In the genomic region with DNA sequence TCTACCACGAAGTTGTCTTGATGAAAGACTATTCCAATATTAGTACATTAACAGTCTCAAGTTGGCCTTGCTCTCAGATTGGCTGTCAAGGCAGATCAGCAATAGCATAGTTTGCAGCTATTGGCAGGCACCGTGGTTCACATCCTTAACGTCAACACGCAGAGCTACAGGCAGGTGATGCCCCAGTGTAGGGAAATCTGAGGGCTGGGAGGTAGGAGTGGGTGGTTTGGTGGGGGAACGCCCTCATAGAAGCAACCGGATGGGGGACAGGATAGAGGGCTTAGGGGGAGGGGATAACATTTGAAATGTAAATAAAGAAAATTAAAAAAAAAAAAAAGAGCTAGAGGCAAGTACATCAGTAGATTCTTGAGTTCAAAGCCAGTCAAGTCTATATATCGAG, we compare ENCODE assay signal across 29 mouse cellular contexts. TPM values are rescaled to one million over a fixed set of nuclear protein-coding genes. Genes with fewer than 3 reads are reported as not detected.
DNase-seq lines count a peak whose midpoint lies in the region; ATAC-seq and TF ChIP-seq lines count a peak whose summit lies in the region.
"Had no signal": no experiment of that assay in that cellular context is flagged by ENCODE, and none has a peak within 500 bp of the region (broad histone marks: within the 10 kb centered on the region; RNA-seq: fewer than 3 reads in every experiment).

No protein-coding gene starts in this region.

- no peak overlapping the region for H3K4me2 ChIP-seq in hindbrain, embryonic 16.5 days (ENCODE audit: low read length)
- H3K4me2 ChIP-seq: embryonic facial prominence, embryonic 13.5 days; forebrain, embryonic 12.5 days; forebrain, embryonic 15.5 days; heart, embryonic 12.5 days; heart, embryonic 15.5 days; hindbrain, embryonic 13.5 days; intestine, embryonic 15.5 days had no signal

- peak; percentile 70 for ATAC-seq in activated CD4-positive, CD25-positive, alpha-beta regulatory T cell, adult 4 months
- ATAC-seq in hindbrain, embryonic 16.5 days, result no peak
- ATAC-seq: forebrain, embryonic 15.5 days; hindbrain, postnatal 0 days; intestine, embryonic 15.5 days; Patski had no signal

- peaks cover 7% of the 10 kb centered on the region for H3K36me3 ChIP-seq in ES-E14 (ENCODE audit: control insufficient read depth, insufficient read depth, low read length, poor library complexity, severe bottlenecking)
- peaks cover 33% of the 10 kb centered on the region for H3K36me3 ChIP-seq in hindbrain, embryonic 16.5 days (ENCODE audit: control insufficient read depth, insufficient read depth, low read length)

- H3K27me3 ChIP-seq in hindbrain, embryonic 16.5 days (replicated peaks; ENCODE audit: control insufficient read depth, insufficient read depth, low read length), result no peaks in the 10 kb centered on the region
- H3K27me3 ChIP-seq: embryonic facial prominence, embryonic 13.5 days; forebrain, embryonic 12.5 days; forebrain, embryonic 15.5 days; heart, embryonic 12.5 days; heart, embryonic 15.5 days; hindbrain, embryonic 13.5 days; intestine, embryonic 15.5 days; Patski had no signal

- no peaks in the 10 kb centered on the region for H3K4me1 ChIP-seq in ES-E14 (ENCODE audit: control insufficient read depth in 2 of 2, insufficient read depth in 2 of 2, low read length in 2 of 2, poor library complexity in 1 of 2)
- no peaks in the 10 kb centered on the region for H3K4me1 ChIP-seq in hindbrain, embryonic 16.5 days (ENCODE audit: control insufficient read depth, insufficient read depth, low read depth, low read length)
- H3K4me1 ChIP-seq: embryonic facial prominence, embryonic 10.5 days; embryonic facial prominence, embryonic 13.5 days; forebrain, embryonic 12.5 days; forebrain, embryonic 15.5 days; heart, embryonic 12.5 days; heart, embryonic 15.5 days; hindbrain, embryonic 10.5 days; hindbrain, embryonic 13.5 days; intestine, embryonic 15.5 days had no signal

- no peak overlapping the region for H3K27ac ChIP-seq in ES-E14 (ENCODE audit: insufficient read depth, low read depth, low read length, poor library complexity, severe bottlenecking)
- no peak overlapping the region for H3K27ac ChIP-seq in hindbrain, embryonic 16.5 days (ENCODE audit: low read depth, low read length)
- H3K27ac ChIP-seq: embryonic facial prominence, embryonic 10.5 days; embryonic facial prominence, embryonic 13.5 days; forebrain, embryonic 12.5 days; forebrain, embryonic 15.5 days; heart, embryonic 15.5 days; hindbrain, embryonic 10.5 days; hindbrain, embryonic 13.5 days; hindbrain, postnatal 0 days; intestine, embryonic 15.5 days had no signal

- no peak overlapping the region for H3K4me3 ChIP-seq in ES-E14 (ENCODE audit: insufficient read depth in 1 of 2, low read depth in 1 of 2, low read length in 2 of 2, poor library complexity in 1 of 2, severe bottlenecking in 1 of 2)
- no peak overlapping the region for H3K4me3 ChIP-seq in hindbrain, embryonic 16.5 days (ENCODE audit: low read length)
- H3K4me3 ChIP-seq: embryonic facial prominence, embryonic 10.5 days; embryonic facial prominence, embryonic 13.5 days; erythroblast, embryonic 14.5 days; forebrain, embryonic 12.5 days; forebrain, embryonic 15.5 days; heart, embryonic 12.5 days; heart, embryonic 15.5 days; hindbrain, embryonic 10.5 days; hindbrain, embryonic 13.5 days; intestine, embryonic 15.5 days had no signal

- no peak overlapping the region for H3K9ac ChIP-seq in ES-E14 (ENCODE audit: insufficient read depth, low read depth, low read length, poor library complexity, severe bottlenecking)
- no peak overlapping the region for H3K9ac ChIP-seq in hindbrain, embryonic 16.5 days (ENCODE audit: low read depth, low read length)
- H3K9ac ChIP-seq: embryonic facial prominence, embryonic 13.5 days; forebrain, embryonic 12.5 days; forebrain, embryonic 15.5 days; heart, embryonic 12.5 days; heart, embryonic 15.5 days; hindbrain, embryonic 13.5 days; intestine, embryonic 15.5 days had no signal

- 92% methylated on average over 7 of the region's 7 CpGs for WGBS in hindbrain, embryonic 16.5 days

- H3K9me3 ChIP-seq in ES-E14 (ENCODE audit: control insufficient read depth, insufficient read depth, low read depth, low read length), result no peaks in the 10 kb centered on the region
- no peaks in the 10 kb centered on the region for H3K9me3 ChIP-seq in hindbrain, embryonic 16.5 days (ENCODE audit: control insufficient read depth, low read length)
- H3K9me3 ChIP-seq: embryonic facial prominence, embryonic 10.5 days; embryonic facial prominence, embryonic 13.5 days; forebrain, embryonic 12.5 days; forebrain, embryonic 15.5 days; G1E; heart, embryonic 12.5 days; heart, embryonic 15.5 days; hindbrain, embryonic 10.5 days; hindbrain, embryonic 13.5 days; intestine, embryonic 15.5 days had no signal

- in situ Hi-C loops in ES-E14 (cut with MboI; ENCODE audit: low sequenced_read_pairs in 2 of 2, unreplicated experiment in 2 of 2), result no loop called here

- peak; percentile 30 for DNase-seq in CD4-positive, CD25-positive, alpha-beta regulatory T cell, adult 2 months (ENCODE audit: low read depth, low spot score)
- no peak for DNase-seq in ES-E14 (ENCODE audit: low read depth, low spot score)
- no peak for DNase-seq in thymus, adult 18-20 months
- no peak for DNase-seq in retina, postnatal 1 day
- DNase-seq: adrenal gland, postnatal 10 days; adrenal gland, postnatal 36 days; cerebellum, adult 18-20 months; cerebellum, adult 9-10 months; cerebellum, postnatal 14 days; gastrocnemius, postnatal 25 days; heart, adult 18-20 months; heart, postnatal 10 days; heart, postnatal 36 days; kidney, adult 18-20 months had no signal

TF ChIP-seq in ES-E14, 5 proteins besides CTCF, POLR2A, EP300 and RAD21:
- TF ChIP-seq HCFC1 (IDR thresholded peaks at IDR 0.05; ENCODE audit: borderline replicate concordance, insufficient read depth, low read length) (no peak), ZNF384 (IDR thresholded peaks at IDR 0.05; ENCODE audit: low read depth, low read length) (0 out of 2 replicates have a peak, but pooled peaks have one; percentile 21), CHD2 (IDR thresholded peaks at IDR 0.05; ENCODE audit: low read depth, low read length) (no peak)
TF ChIP-seq in ES-E14: peak in this region for 1.

RNA-seq across cellular contexts. Expression of a gene that starts 20.5 kb away (rescaled TPM):
- total RNA-seq in ES-E14 (2012; rRNA removed), result 44.0 and 59.1 TPM in 2 replicates
- 100 to 1,000 TPM; 114 to 121 TPM for polyA plus RNA-seq in activated CD4-positive, CD25-positive, alpha-beta regulatory T cell, adult 4 months (2017; shearing (Covaris generic))
- 86.6 and 92.8 TPM in 2 replicates for polyA plus RNA-seq in hindbrain, embryonic 16.5 days (2015; fragmentation: Nextera tagmentation; extraction: Ambion mirVana)

RNA-seq across cellular contexts. Expression of a gene that starts 41.9 kb away (rescaled TPM):
- total RNA-seq in ES-E14 (2012; rRNA removed), result 105 and 213 TPM in 2 replicates
- 100 to 1,000 TPM; 277 to 308 TPM for polyA plus RNA-seq in activated CD4-positive, CD25-positive, alpha-beta regulatory T cell, adult 4 months (2017; shearing (Covaris generic))
- polyA plus RNA-seq in hindbrain, embryonic 16.5 days (2015; fragmentation: Nextera tagmentation; extraction: Ambion mirVana), result 340 and 357 TPM in 2 replicates
